Mouse (Mus musculus): ENCODE measurements around the gene Grhpr. TPM values are rescaled to one million over a fixed set of nuclear protein-coding genes. Genes with fewer than 3 reads are reported as not detected.
A peak's percentile ranks its signal among the peaks of the same experiment; 100 is the strongest.
"Not testable (repeated sequence)": the region's sequence is repeated elsewhere in the genome, so short reads cannot be mapped to it uniquely, and the experiment has no call there.

Grhpr gene
- polyA plus RNA-seq, 1 experiment from 2014 or later = 21.1 TPM

DNA sequence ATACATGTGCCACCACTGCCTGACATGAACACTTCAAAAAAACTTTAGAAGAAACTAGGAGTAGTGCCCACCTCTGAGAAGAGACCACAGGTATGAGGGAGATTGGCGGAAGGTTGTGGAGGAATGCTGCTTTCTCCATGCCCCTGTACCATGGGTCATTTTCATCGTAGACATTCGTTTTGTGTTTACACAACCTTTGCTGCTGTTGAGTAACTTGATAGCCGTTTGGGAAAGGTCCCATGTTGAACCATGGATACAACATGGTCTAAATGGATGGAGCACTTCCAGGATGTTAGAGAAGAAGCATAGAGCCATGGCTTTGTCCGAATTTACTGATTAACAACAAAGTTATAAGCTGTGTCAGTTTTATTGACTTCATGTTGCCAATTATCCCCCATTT lies 3.0 kb upstream of the Grhpr start:
- ATAC-seq = no peak

DNA sequence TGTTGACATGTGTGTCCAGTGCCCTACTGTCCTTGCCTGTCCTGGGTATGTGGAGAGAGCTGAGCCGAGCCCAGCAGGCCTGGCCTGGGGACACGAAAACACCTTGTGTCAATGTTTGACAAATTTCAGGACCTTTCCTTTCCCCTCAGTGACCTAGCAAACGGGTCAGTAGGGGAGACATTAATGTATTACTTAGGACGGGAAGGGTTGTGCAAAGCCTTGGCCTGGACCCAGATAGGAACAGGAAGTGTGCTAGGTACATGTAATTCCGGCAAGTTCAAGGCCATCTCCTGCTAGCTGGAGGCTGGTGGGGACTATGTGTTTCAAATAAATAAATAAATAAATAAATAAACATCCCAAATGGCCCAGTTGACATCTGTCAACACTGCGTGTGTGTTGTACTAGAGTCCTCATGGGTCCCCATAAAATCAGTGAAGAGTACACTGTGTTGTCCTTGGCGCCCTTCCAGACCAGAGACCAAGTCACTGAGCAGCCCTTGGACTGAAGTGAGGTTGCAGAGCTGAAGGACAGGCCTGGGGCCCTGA lies 1.3 kb upstream of the Grhpr start:
- no peaks in the 10 kb centered on the region for H3K36me3 ChIP-seq (ENCODE audit: control insufficient read depth, insufficient read depth, low read length)
- H3K4me1 ChIP-seq (ENCODE audit: control insufficient read depth, insufficient read depth, low read length) = no peaks in the 10 kb centered on the region
- H3K4me2 ChIP-seq (ENCODE audit: low read length) = no peak overlapping the region
- 87% methylated on average over 7 of the region's 7 CpGs for WGBS
- no peaks in the 10 kb centered on the region for H3K27me3 ChIP-seq (replicated peaks; ENCODE audit: control insufficient read depth, insufficient read depth, low read length)
- H3K9ac ChIP-seq (ENCODE audit: low read length) = no peak overlapping the region
- no peak overlapping the region for H3K27ac ChIP-seq (ENCODE audit: low read depth, low read length)
- no peaks in the 10 kb centered on the region for H3K9me3 ChIP-seq (replicated peaks; ENCODE audit: control insufficient read depth, low read length)
- ATAC-seq (no peak), DNase-seq (ENCODE audit: low spot score) (no peak)
- H3K4me3 ChIP-seq (ENCODE audit: low read depth, low read length) = no peak overlapping the region

More for the DNA sequence above, 3.0 kb upstream of the Grhpr start:
- H3K4me2 ChIP-seq (ENCODE audit: low read length) = no peak overlapping the region
- H3K4me3 ChIP-seq (ENCODE audit: low read depth, low read length) = no peak overlapping the region
- H3K9me3 ChIP-seq (replicated peaks; ENCODE audit: control insufficient read depth, low read length) = no peaks in the 10 kb centered on the region
- H3K27ac ChIP-seq (ENCODE audit: low read depth, low read length) = no peak overlapping the region
- no peak overlapping the region for H3K9ac ChIP-seq (ENCODE audit: low read length)
- H3K4me1 ChIP-seq (ENCODE audit: control insufficient read depth, insufficient read depth, low read length) = peaks cover 3% of the 10 kb centered on the region; the same call in 1 of the 2 replicates
- no peaks in the 10 kb centered on the region for H3K36me3 ChIP-seq (ENCODE audit: control insufficient read depth, insufficient read depth, low read length)
- H3K27me3 ChIP-seq (replicated peaks; ENCODE audit: control insufficient read depth, insufficient read depth, low read length) = no peaks in the 10 kb centered on the region
- 83% methylated on average over 5 of the region's 5 CpGs for WGBS
- no peak for DNase-seq (ENCODE audit: low spot score)

DNA sequence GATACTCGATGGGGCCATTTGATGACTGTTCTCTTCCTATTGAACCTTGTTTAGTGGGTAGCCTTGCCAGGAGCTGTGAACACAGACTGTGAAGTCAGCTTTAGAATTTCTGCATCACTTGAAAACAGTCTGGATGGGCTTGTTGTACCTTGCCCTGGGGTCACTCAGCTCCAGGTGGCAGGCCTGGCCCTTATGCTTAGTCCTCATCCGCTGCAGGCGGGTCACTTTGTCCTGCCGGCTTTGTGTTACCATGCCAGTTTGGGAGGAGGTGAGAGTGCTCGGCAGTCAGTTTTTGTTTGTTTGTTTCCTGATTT lies 736 bp downstream of the Grhpr start:
- DNase-seq (ENCODE audit: low spot score) (no peak), ATAC-seq (no peak)
- Histone ChIP-seq H3K27ac (ENCODE audit: low read depth, low read length) (no peak overlapping the region), H3K27me3 (replicated peaks; ENCODE audit: control insufficient read depth, insufficient read depth, low read length) (no peaks in the 10 kb centered on the region), H3K4me1 (ENCODE audit: control insufficient read depth, insufficient read depth, low read length) (no peaks in the 10 kb centered on the region), H3K4me2 (ENCODE audit: low read length) (peak overlapping the region; percentile 88), H3K9me3 (replicated peaks; ENCODE audit: control insufficient read depth, low read length) (no peaks in the 10 kb centered on the region), H3K4me3 (ENCODE audit: low read depth, low read length) (peak overlapping the region; percentile 52), H3K36me3 (ENCODE audit: control insufficient read depth, insufficient read depth, low read length) (peaks cover 4% of the 10 kb centered on the region; the same call in 1 of the 2 replicates), H3K9ac (ENCODE audit: low read length) (peak overlapping the region; percentile 72)
- WGBS = 15% methylated on average over 5 of the region's 5 CpGs

DNA sequence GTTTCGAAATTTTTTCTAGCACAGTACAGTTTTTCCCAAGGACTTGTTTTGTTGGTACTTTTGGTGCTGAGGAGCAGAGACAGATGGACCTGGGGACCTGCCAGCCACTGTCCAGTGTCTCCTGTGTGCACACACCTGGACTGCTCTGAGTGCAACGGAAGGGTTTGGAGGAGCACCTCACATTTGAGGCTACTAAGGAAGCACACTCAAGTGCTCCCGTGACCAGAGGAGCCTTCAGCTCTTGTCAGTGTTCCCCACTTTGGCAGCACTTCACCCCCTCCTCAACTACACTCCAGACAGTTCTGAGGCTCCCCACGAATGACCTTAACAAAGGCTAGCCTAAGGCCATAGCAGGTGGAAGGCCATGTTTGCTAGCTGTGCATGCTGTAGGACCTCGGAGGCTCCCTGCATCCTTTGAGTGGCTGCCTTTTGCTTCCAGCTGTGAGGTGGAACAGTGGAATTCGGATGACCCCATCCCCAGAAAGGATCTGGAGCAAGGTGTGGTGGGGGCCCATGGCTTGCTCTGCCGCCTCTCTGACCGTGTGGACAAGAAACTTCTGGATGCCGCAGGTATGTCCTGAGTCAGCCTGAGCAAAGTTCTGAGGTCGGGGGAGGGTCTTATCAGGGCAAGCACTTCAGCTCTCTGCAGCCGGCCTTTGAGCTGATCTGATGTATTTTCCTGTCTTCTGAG lies 1.4 kb downstream of the Grhpr start:
- WGBS = 72% methylated on average over 11 of the region's 11 CpGs
- peak overlapping the region; percentile 88; the same call in 1 of the 2 replicates for H3K4me2 ChIP-seq (ENCODE audit: low read length)
- no peak for DNase-seq (ENCODE audit: low spot score)
- H3K9me3 ChIP-seq (replicated peaks; ENCODE audit: control insufficient read depth, low read length) = no peaks in the 10 kb centered on the region
- no peaks in the 10 kb centered on the region for H3K4me1 ChIP-seq (ENCODE audit: control insufficient read depth, insufficient read depth, low read length)
- H3K9ac ChIP-seq (ENCODE audit: low read length) = no peak overlapping the region
- no peak overlapping the region for H3K27ac ChIP-seq (ENCODE audit: low read depth, low read length)
- no peaks in the 10 kb centered on the region for H3K27me3 ChIP-seq (replicated peaks; ENCODE audit: control insufficient read depth, insufficient read depth, low read length)
- H3K36me3 ChIP-seq (ENCODE audit: control insufficient read depth, insufficient read depth, low read length) = peaks cover 4% of the 10 kb centered on the region; the same call in 1 of the 2 replicates
- no peak overlapping the region for H3K4me3 ChIP-seq (ENCODE audit: low read depth, low read length)
- ATAC-seq = no peak

DNA sequence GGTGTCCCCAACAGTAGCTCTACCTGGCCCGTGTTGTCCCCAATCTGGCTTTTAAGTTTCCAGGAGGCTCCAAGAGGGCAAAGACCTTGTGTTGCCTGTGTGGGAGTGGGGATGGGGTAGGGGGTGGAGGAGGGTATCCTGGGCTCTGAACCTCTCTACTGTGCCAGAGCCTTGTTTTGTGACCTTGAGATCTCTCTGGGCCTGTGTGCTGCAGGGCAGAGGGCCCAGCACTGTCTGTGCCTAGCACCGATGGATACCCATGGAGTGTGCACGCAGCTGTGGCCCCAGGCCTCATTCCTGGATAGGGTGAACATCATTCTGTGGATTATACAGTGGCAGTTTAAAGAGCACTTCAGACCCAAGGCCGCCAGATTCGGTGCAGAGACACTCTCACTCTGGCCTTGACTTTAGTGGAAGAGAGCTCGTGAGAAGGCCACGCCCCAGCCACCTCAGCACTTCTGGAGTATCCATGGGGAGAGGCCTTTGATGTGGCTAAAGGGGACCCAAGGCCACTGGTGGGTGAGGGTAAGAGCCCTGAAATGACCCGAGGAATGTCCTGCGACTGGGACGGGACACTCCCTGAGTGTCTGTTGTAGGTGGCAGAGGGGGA lies 2.0 kb downstream of the Grhpr start:
- Histone ChIP-seq H3K4me1 (ENCODE audit: control insufficient read depth, insufficient read depth, low read length) (no peaks in the 10 kb centered on the region), H3K9ac (ENCODE audit: low read length) (no peak overlapping the region), H3K4me2 (ENCODE audit: low read length) (no peak overlapping the region), H3K27ac (ENCODE audit: low read depth, low read length) (no peak overlapping the region), H3K36me3 (ENCODE audit: control insufficient read depth, insufficient read depth, low read length) (peaks cover 4% of the 10 kb centered on the region; the same call in 1 of the 2 replicates), H3K9me3 (replicated peaks; ENCODE audit: control insufficient read depth, low read length) (no peaks in the 10 kb centered on the region), H3K27me3 (replicated peaks; ENCODE audit: control insufficient read depth, insufficient read depth, low read length) (no peaks in the 10 kb centered on the region), H3K4me3 (ENCODE audit: low read depth, low read length) (no peak overlapping the region)
- WGBS = 92% methylated on average over 10 of the region's 10 CpGs
- ATAC-seq = no peak
- no peak for DNase-seq (ENCODE audit: low spot score)

DNA sequence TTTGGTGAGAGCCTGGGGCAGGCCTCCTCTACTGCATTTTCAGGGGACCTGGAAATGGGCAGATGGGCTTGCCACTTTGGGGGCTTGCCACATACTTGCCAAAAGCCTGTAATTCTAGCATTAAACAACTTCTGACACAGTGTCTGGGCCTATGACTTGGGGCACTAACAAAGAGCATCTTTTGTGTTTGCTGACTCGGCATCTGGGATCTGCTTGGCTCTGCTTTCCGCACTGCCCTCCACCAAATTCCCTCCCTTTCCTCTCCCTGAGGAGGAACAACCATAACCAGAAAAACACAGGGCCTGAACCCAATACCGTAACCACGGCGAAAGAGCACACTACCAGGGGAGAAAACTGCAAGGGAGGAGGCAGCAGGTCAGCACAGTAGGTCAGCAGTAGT lies 9.4 kb downstream of the Grhpr start:
- Histone ChIP-seq H3K4me3 (ENCODE audit: low read depth, low read length) (no peak overlapping the region), H3K9ac (ENCODE audit: low read length) (no peak overlapping the region), H3K27me3 (replicated peaks; ENCODE audit: control insufficient read depth, insufficient read depth, low read length) (no peaks in the 10 kb centered on the region), H3K4me2 (ENCODE audit: low read length) (no peak overlapping the region), H3K27ac (ENCODE audit: low read depth, low read length) (no peak overlapping the region), H3K4me1 (ENCODE audit: control insufficient read depth, insufficient read depth, low read length) (no peaks in the 10 kb centered on the region), H3K36me3 (ENCODE audit: control insufficient read depth, insufficient read depth, low read length) (peaks cover 56% of the 10 kb centered on the region), H3K9me3 (replicated peaks; ENCODE audit: control insufficient read depth, low read length) (no peaks in the 10 kb centered on the region)
- ATAC-seq (no peak), DNase-seq (ENCODE audit: low spot score) (no peak)
- WGBS = 94% methylated on average over 5 of the region's 5 CpGs

DNA sequence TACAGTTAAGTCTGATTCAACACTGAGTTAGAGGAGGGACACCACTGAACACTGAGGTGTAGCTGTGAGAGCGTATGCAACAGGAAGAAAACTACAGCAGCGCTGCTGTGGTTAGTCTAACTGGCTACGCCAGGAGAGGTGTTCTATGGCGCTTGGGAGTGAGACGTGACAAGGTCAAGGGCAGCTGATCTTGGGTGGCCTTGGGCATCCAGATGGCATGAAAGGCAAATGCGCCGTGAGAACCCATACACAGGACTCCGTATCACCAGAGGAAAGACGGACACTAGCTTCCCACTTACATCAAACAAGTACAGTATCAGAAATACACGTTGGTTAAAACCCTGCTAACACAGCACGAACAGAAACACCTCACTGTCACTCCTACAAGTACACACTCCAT lies 11.1 kb downstream of the Grhpr start:
- DNase-seq (ENCODE audit: low spot score); H3K27ac ChIP-seq (ENCODE audit: low read depth, low read length); H3K27me3 ChIP-seq (replicated peaks; ENCODE audit: control insufficient read depth, insufficient read depth, low read length); ATAC-seq; H3K9me3 ChIP-seq (replicated peaks; ENCODE audit: control insufficient read depth, low read length); H3K4me1 ChIP-seq (ENCODE audit: control insufficient read depth, insufficient read depth, low read length); H3K4me3 ChIP-seq (ENCODE audit: low read depth, low read length); H3K4me2 ChIP-seq (ENCODE audit: low read length); H3K9ac ChIP-seq (ENCODE audit: low read length): not testable (repeated sequence)
- 93% methylated on average over 11 of the region's 11 CpGs for WGBS
- peaks cover 52% of the 10 kb centered on the region for H3K36me3 ChIP-seq (ENCODE audit: control insufficient read depth, insufficient read depth, low read length)

DNA sequence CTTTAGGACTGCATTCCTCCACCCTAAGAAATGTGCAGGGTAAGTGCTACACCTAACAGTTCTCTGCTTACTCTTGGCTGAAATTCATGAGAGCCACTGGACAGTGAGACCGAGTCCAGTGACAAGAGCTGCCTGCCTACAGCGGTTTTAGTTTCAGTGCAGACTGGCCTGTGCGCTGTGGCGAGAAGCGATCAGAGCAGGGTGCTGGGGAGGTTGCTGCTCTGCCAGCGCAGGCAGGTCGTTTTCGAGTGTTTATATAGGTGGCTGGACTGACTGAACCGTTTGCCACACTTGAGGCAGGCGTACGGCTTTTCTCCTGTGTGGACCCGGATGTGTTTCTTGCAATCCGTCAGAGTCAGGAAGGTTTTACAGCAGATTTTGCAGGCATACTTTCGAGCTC lies 12.0 kb downstream of the Grhpr start:
- not testable (repeated sequence) for H3K27ac ChIP-seq (ENCODE audit: low read depth, low read length); H3K9me3 ChIP-seq (replicated peaks; ENCODE audit: control insufficient read depth, low read length); H3K4me1 ChIP-seq (ENCODE audit: control insufficient read depth, insufficient read depth, low read length); DNase-seq (ENCODE audit: low spot score); H3K4me3 ChIP-seq (ENCODE audit: low read depth, low read length); H3K9ac ChIP-seq (ENCODE audit: low read length); ATAC-seq; H3K27me3 ChIP-seq (replicated peaks; ENCODE audit: control insufficient read depth, insufficient read depth, low read length); H3K4me2 ChIP-seq (ENCODE audit: low read length)
- WGBS = 90% methylated on average over 13 of the region's 14 CpGs
- peaks cover 52% of the 10 kb centered on the region for H3K36me3 ChIP-seq (ENCODE audit: control insufficient read depth, insufficient read depth, low read length)

DNA sequence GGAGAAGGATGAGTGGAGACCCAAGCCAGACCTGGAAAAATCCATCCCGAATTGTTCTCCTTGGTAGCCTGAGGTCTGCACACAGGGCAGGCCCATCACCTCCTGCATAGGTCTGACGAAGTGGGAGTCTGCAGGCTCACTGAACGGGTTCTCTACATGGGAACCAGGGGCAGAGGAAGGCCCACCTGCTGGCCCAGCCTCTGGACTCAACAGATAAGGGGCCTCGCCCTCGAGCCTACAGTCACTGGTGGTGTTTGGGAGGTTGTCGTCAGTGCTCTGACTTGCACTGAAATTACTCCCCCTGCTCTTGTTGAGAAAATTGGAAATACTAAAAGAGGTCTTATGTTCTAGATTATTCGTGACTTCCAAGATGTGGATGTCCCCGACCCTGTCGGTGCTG lies 12.7 kb downstream of the Grhpr start:
- Histone ChIP-seq H3K4me3 (ENCODE audit: low read depth, low read length) (no peak overlapping the region), H3K4me2 (ENCODE audit: low read length) (no peak overlapping the region), H3K9ac (ENCODE audit: low read length) (no peak overlapping the region), H3K36me3 (ENCODE audit: control insufficient read depth, insufficient read depth, low read length) (peaks cover 48% of the 10 kb centered on the region), H3K9me3 (replicated peaks; ENCODE audit: control insufficient read depth, low read length) (no peaks in the 10 kb centered on the region), H3K27ac (ENCODE audit: low read depth, low read length) (no peak overlapping the region), H3K27me3 (replicated peaks; ENCODE audit: control insufficient read depth, insufficient read depth, low read length) (no peaks in the 10 kb centered on the region), H3K4me1 (ENCODE audit: control insufficient read depth, insufficient read depth, low read length) (no peaks in the 10 kb centered on the region)
- DNase-seq (ENCODE audit: low spot score) = no peak
- no peak for ATAC-seq
- WGBS = 89% methylated on average over 9 of the region's 9 CpGs
